Mouse (Mus musculus) adrenal gland, postnatal 0 days (tissue): ENCODE data around the gene Elp5. TPM values are rescaled to one million over a fixed set of nuclear protein-coding genes. Genes with fewer than 3 reads are reported as not detected.

Source experiments
- microRNA-seq: library from miRNA; unstranded; fragments of <30 nt; microRNA quantifications from one replicate; pipeline ENCODE4, GENCODE M21; 2016; ENCODE audit warnings: borderline replicate concordance; ENCODE audit not compliant: insufficient number of aligned reads
- polyA plus RNA-seq: library from polyadenylated mRNA; unstranded; fragments of >200 nt; fragmentation: Nextera tagmentation; extraction: Ambion mirVana; gene quantifications from 2 replicates; pipeline ENCODE4 v1.2.1, GENCODE M21; 2015

Gene Elp5
- 104 and 109 TPM in 2 replicates for polyA plus RNA-seq

GRCm38 (mm10) chr11:69982225-69982624 is at the start of gene Elp5:
Gene Elp5, minus strand, starts transcription at chr11:69982517.

GRCm38 (mm10) chr11:70016669-70017068 is 34.4 kb upstream of the Elp5 start, which contains the start of gene Dlg4:
Gene Dlg4, plus strand, starts transcription at chr11:70016942.

GRCm38 (mm10) chr11:70014880-70015558 is 32.7 kb upstream of the Elp5 start, which contains the start of gene Acadvl:
Gene Acadvl, minus strand, starts transcription at chr11:70015411.

GRCm38 (mm10) chr11:70000396-70000898 is 18.1 kb upstream of the Elp5 start, which contains the start of gene Dvl2:
Gene Dvl2, plus strand, starts transcription at chr11:70000595.

GRCm38 (mm10) chr11:69995391-69995960 is 13.2 kb upstream of the Elp5 start, which contains the start of gene Phf23:
Gene Phf23, plus strand, starts transcription at chr11:69995777.

GRCm38 (mm10) chr11:69990850-69991691 is 8.8 kb upstream of the Elp5 start, which contains the start of gene Gabarap:
Gene Gabarap, plus strand, starts transcription at chr11:69991143.

GRCm38 (mm10) chr11:69981141-69981762 is 1.1 kb downstream of the Elp5 start, which contains the start of gene Ctdnep1:
Gene Ctdnep1, plus strand, starts transcription at chr11:69981156.

GRCm38 (mm10) chr11:69964650-69965270 is 17.6 kb downstream of the Elp5 start, which contains the start of gene Cldn7:
Gene Cldn7, plus strand, starts transcription at chr11:69964779.

GRCm38 (mm10) chr11:69948066-69948762 is 34.1 kb downstream of the Elp5 start, which contains the start of gene Slc2a4:
Gene Slc2a4, minus strand, starts transcription at chr11:69948188.

GRCm38 (mm10) chr11:69935137-69935879 is 47.0 kb downstream of the Elp5 start, which contains the start of gene Ybx2:
Gene Ybx2, plus strand, starts transcription at chr11:69935796.

GRCm38 (mm10) chr11:69921114-69922011 is 61.0 kb downstream of the Elp5 start, which contains the start of gene Eif5a:
Gene Eif5a, minus strand, starts transcription at chr11:69921958.

Small RNA genes lying within 50 kb of the gene (microRNA-seq; reads per million reads assigned to microRNA genes)
- not detected for gene Gm44349
- gene Mir324, result 1,819 reads per million, percentile 82 among the genes with 10 or more reads in this experiment

Other genes with a start within 250 kb of the Elp5 start
- gene Polr2a, start 223.9 kb downstream of the Elp5 start, polyA plus RNA-seq, result 18.7 and 21.8 TPM in 2 replicates
- 0.22 TPM in 1 of 2 replicates, not detected in the other for gene Slc35g3, start 220.5 kb downstream of the Elp5 start, polyA plus RNA-seq
- gene Zbtb4, start 216.6 kb downstream of the Elp5 start, polyA plus RNA-seq, result 3.7 and 4.4 TPM in 2 replicates
- 1.9 and 2.8 TPM in 2 replicates for gene Chrnb1, start 186.6 kb downstream of the Elp5 start, polyA plus RNA-seq
- gene Fgf11, start 180.7 kb downstream of the Elp5 start, polyA plus RNA-seq, result 0.91 and 0.92 TPM in 2 replicates
- 1.4 and 1.8 TPM in 2 replicates for gene Tmem102, start 176.9 kb downstream of the Elp5 start, polyA plus RNA-seq
- gene Gm39566, start 167.2 kb downstream of the Elp5 start, polyA plus RNA-seq, result not detected in 2 replicates
- not detected in 2 replicates for gene Spem2, start 164.1 kb downstream of the Elp5 start, polyA plus RNA-seq
- not detected in 2 replicates for gene Spem1, start 160.3 kb downstream of the Elp5 start, polyA plus RNA-seq
- 3.1 and 4.3 TPM in 2 replicates for gene Nlgn2, start 144.7 kb downstream of the Elp5 start, polyA plus RNA-seq
- gene Tmem256, start 144.0 kb downstream of the Elp5 start, polyA plus RNA-seq, result 479 and 845 TPM in 2 replicates
- 74.4 and 74.8 TPM in 2 replicates for gene Plscr3, start 136.1 kb downstream of the Elp5 start, polyA plus RNA-seq
- gene Tnk1, start 123.8 kb downstream of the Elp5 start, polyA plus RNA-seq, result 0.19 and 0.47 TPM in 2 replicates
- gene Tmem95, start 104.5 kb downstream of the Elp5 start, polyA plus RNA-seq, result not detected in 2 replicates
- 4.1 and 5.2 TPM in 2 replicates for gene Kctd11, start 101.1 kb downstream of the Elp5 start, polyA plus RNA-seq
- 0.73 and 0.76 TPM in 2 replicates for gene Acap1, start 87.0 kb downstream of the Elp5 start, polyA plus RNA-seq
- gene 2810408A11Rik, start 81.5 kb downstream of the Elp5 start, polyA plus RNA-seq, result 4.3 TPM in 2 replicates
- gene Neurl4, start 81.4 kb downstream of the Elp5 start, polyA plus RNA-seq, result 3.7 and 4.1 TPM in 2 replicates
- 48.8 and 63.0 TPM in 2 replicates for gene Gps2, start 68.6 kb downstream of the Elp5 start, polyA plus RNA-seq
- gene Eif5a, start 60.6 kb downstream of the Elp5 start, polyA plus RNA-seq, result 749 and 924 TPM in 2 replicates
- gene Ybx2, start 46.7 kb downstream of the Elp5 start, polyA plus RNA-seq, result 0.27 and 0.40 TPM in 2 replicates
- gene Slc2a4, start 34.3 kb downstream of the Elp5 start, polyA plus RNA-seq, result 5.2 and 7.1 TPM in 2 replicates
- gene Cldn7, start 17.7 kb downstream of the Elp5 start, polyA plus RNA-seq, result 4.0 and 8.7 TPM in 2 replicates
- 17.2 and 21.6 TPM in 2 replicates for gene Ctdnep1, start 1.4 kb downstream of the Elp5 start, polyA plus RNA-seq
- gene Gabarap, start 8.6 kb upstream of the Elp5 start, polyA plus RNA-seq, result 665 and 705 TPM in 2 replicates
- gene Phf23, start 13.3 kb upstream of the Elp5 start, polyA plus RNA-seq, result 39.5 and 47.3 TPM in 2 replicates
- 14.5 and 17.4 TPM in 2 replicates for gene Dvl2, start 18.1 kb upstream of the Elp5 start, polyA plus RNA-seq
- gene Acadvl, start 32.9 kb upstream of the Elp5 start, polyA plus RNA-seq, result 103 and 150 TPM in 2 replicates
- 5.0 and 5.4 TPM in 2 replicates for gene Dlg4, start 34.4 kb upstream of the Elp5 start, polyA plus RNA-seq
- gene Asgr1, start 71.6 kb upstream of the Elp5 start, polyA plus RNA-seq, result 10.5 and 12.1 TPM in 2 replicates
- 1.3 TPM in 2 replicates for gene Asgr2, start 110.1 kb upstream of the Elp5 start, polyA plus RNA-seq
- 0.61 and 0.99 TPM in 2 replicates for gene Mgl2, start 147.8 kb upstream of the Elp5 start, polyA plus RNA-seq
- gene Clec10a, start 173.7 kb upstream of the Elp5 start, polyA plus RNA-seq, result 1.9 and 2.6 TPM in 2 replicates
- 0.61 and 0.86 TPM in 2 replicates for gene Slc16a11, start 230.2 kb upstream of the Elp5 start, polyA plus RNA-seq
- 2.8 and 4.8 TPM in 2 replicates for gene Slc16a13, start 238.5 kb upstream of the Elp5 start, polyA plus RNA-seq
- gene Bcl6b, start 247.3 kb upstream of the Elp5 start, polyA plus RNA-seq, result 3.5 and 8.5 TPM in 2 replicates